7 mouse cellular contexts compared by ENCODE assay signal in the genomic region with DNA sequence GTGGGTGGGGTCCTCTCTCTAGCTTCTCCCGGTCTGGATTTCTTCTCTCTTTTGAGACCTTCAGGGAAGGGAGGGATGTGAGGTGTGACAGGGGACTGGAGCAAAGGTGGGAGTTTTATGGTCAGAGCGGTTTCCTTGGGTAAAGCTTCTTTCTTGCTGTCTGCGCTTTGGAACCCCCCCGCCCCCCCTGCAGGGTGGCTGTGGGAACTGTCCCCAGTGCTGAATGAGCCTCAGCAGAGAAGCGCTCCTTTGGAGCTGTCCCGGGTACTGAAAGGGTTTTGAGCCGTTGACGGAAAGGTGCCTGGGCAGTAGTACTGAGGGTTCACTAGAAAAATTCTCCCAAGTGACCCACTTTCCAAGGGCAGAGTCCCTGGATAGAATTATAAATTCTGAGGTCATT. TPM values are rescaled to one million over a fixed set of nuclear protein-coding genes. Genes with fewer than 3 reads are reported as not detected.
DNase-seq lines count a peak whose midpoint lies in the region; ATAC-seq lines count a peak whose summit lies in the region.

No protein-coding gene starts in this region.

- peaks cover 7% of the 10 kb centered on the region; the same call in 1 of the 2 replicates for H3K27me3 ChIP-seq in midbrain, embryonic 11.5 days (ENCODE audit: control insufficient read depth, insufficient read depth, low read length)

- H3K4me2 ChIP-seq in midbrain, embryonic 11.5 days, result no peak overlapping the region

- H3K9me3 ChIP-seq in midbrain, embryonic 11.5 days (ENCODE audit: control insufficient read depth, low read length), result no peaks in the 10 kb centered on the region

- H3K4me3 ChIP-seq in midbrain, embryonic 11.5 days (ENCODE audit: low read depth, low read length), result no peak overlapping the region

- 5% methylated on average over 8 of the region's 8 CpGs for WGBS in midbrain, embryonic 11.5 days

- H3K9ac ChIP-seq in midbrain, embryonic 11.5 days (ENCODE audit: low read length), result no peak overlapping the region

- no peak for ATAC-seq in midbrain, embryonic 11.5 days (ENCODE audit: low FRiP score)

- peaks cover 2% of the 10 kb centered on the region; the same call in 1 of the 2 replicates for H3K4me1 ChIP-seq in midbrain, embryonic 11.5 days (ENCODE audit: control insufficient read depth, insufficient read depth, low read length)

- peak; percentile 53 for DNase-seq in left cerebral cortex, postnatal 4 days
- no peak for DNase-seq in left cerebral cortex, postnatal 36 days (ENCODE audit: low spot score in 2 of 2)
- peak; percentile 56 to 61 for DNase-seq in adrenal gland, adult 18-20 months (ENCODE audit: low spot score in 2 of 2)
- DNase-seq in embryo, embryonic 11.5 days (ENCODE audit: low read depth, low spot score), result peak; percentile 73
- DNase-seq in kidney, adult 9 months, result peak; percentile 62
- peak; percentile 86 for DNase-seq in midbrain, embryonic 11.5 days (ENCODE audit: low spot score, missing footprints)
- DNase-seq in thymus, postnatal 4 days, result peak; percentile 70

- H3K27ac ChIP-seq in midbrain, embryonic 11.5 days (ENCODE audit: low read depth, low read length), result no peak overlapping the region

- intact Hi-C loops in left cerebral cortex, postnatal 4 days (cut with DNase I), result loop anchor here (5.0 kb wide), 1 partner anchor 64 kb away; no protein-coding TSS in a partner anchor
- intact Hi-C loops in left cerebral cortex, postnatal 36 days (cut with DNase I), result loop anchor here (2.0 kb wide), 1 partner anchor 63 kb away; no protein-coding TSS in a partner anchor

- H3K36me3 ChIP-seq in midbrain, embryonic 11.5 days (ENCODE audit: control insufficient read depth, insufficient read depth, low read length), result no peaks in the 10 kb centered on the region

RNA-seq across cellular contexts. Expression of a gene that starts 4.5 kb away (rescaled TPM):
- total RNA-seq in left cerebral cortex, postnatal 4 days (2021), result 100 to 1,000 TPM; 111 to 125 TPM
- total RNA-seq in left cerebral cortex, postnatal 36 days (2021), result 100 to 1,000 TPM; 380 to 420 TPM
- total RNA-seq in adrenal gland, adult 18-20 months (2021), result 1 to 10 TPM; 4.9 to 6.1 TPM
- polyA plus RNA-seq in midbrain, embryonic 11.5 days (2014; fragmentation: Nextera tagmentation; extraction: Ambion mirVana), result 4.0 and 4.4 TPM in 2 replicates

RNA-seq across cellular contexts. Expression of a gene that starts 50.0 kb away (rescaled TPM):
- 1 to 10 TPM; 4.4 to 4.9 TPM for total RNA-seq in left cerebral cortex, postnatal 4 days (2021)
- 1 to 10 TPM; 1.9 to 4.1 TPM for total RNA-seq in left cerebral cortex, postnatal 36 days (2021)
- total RNA-seq in adrenal gland, adult 18-20 months (2021), result 10 to 100 TPM; 15.0 to 19.6 TPM
- 14.3 and 16.0 TPM in 2 replicates for polyA plus RNA-seq in midbrain, embryonic 11.5 days (2014; fragmentation: Nextera tagmentation; extraction: Ambion mirVana)

Comparison
In these comparisons a context has a peak if more than half of its experiments do, and no peak if none do; other contexts are left out.
1. DNase-seq: peak in left cerebral cortex, postnatal 4 days (single experiment), adrenal gland, adult 18-20 months (2 of 2), embryo, embryonic 11.5 days (single experiment), kidney, adult 9 months (single experiment), midbrain, embryonic 11.5 days (single experiment) and thymus, postnatal 4 days (single experiment); none in left cerebral cortex, postnatal 36 days (0 of 2).
2. RNA of a gene that starts 4.5 kb away (total RNA-seq): 380 to 420 TPM in left cerebral cortex, postnatal 36 days and 111 to 125 TPM in left cerebral cortex, postnatal 4 days; 4.9 to 6.1 TPM in adrenal gland, adult 18-20 months; every median in the first group is over 10 times any median in the second.